Mouse (Mus musculus) liver, adult 2 months (tissue): ENCODE measurements around the gene Sele. TPM values are rescaled to one million over a fixed set of nuclear protein-coding genes. Genes with fewer than 3 reads are reported as not detected.

Experiments used
- DNase-seq: peaks from one replicate; pipeline ENCODE4 v3.0.0-alpha.2; 2011; ENCODE audit warnings: low read depth, low spot score; ENCODE audit errors: extremely low read depth
- H3K27ac ChIP-seq: fragments of 200-500 bp; replicated peaks from 2 replicates; pipeline ENCODE4 v1.5.1; 2012; ENCODE audit warnings: low read depth, mild to moderate bottlenecking, control low read depth, inconsistent platforms, low read length; ENCODE audit not compliant: insufficient read depth
- H3K27me3 ChIP-seq: fragments of 200-500 bp; 2 replicates; pipeline ENCODE4 v1.6.1; 2012; ENCODE audit warnings: mild to moderate bottlenecking, moderate library complexity, low read length, inconsistent platforms; ENCODE audit not compliant: control insufficient read depth, insufficient read depth
- H3K36me3 ChIP-seq: fragments of 200-500 bp; 2 replicates; pipeline ENCODE4 v1.6.1; 2012; ENCODE audit warnings: low read length, inconsistent platforms; ENCODE audit not compliant: control insufficient read depth, insufficient read depth
- H3K4me1 ChIP-seq: fragments of 200-500 bp; 2 replicates; pipeline ENCODE4 v1.6.1; 2011; ENCODE audit warnings: low read length; ENCODE audit not compliant: control insufficient read depth, insufficient read depth
- H3K4me3 ChIP-seq: fragments of 200-500 bp; 2 replicates; pipeline ENCODE4 v1.5.1; 2011; ENCODE audit warnings: low read depth, mild to moderate bottlenecking, control low read depth, low read length, moderate library complexity; ENCODE audit not compliant: insufficient read depth
- H3K79me2 ChIP-seq: fragments of 200-500 bp; 2 replicates; pipeline ENCODE4 v1.6.1; 2012; ENCODE audit warnings: inconsistent platforms, mild to moderate bottlenecking, low read length, moderate library complexity; ENCODE audit not compliant: control insufficient read depth, insufficient read depth
- H3K9ac ChIP-seq: fragments of 200-500 bp; 2 replicates; pipeline ENCODE4 v1.6.1; 2012; ENCODE audit warnings: low read depth, mild to moderate bottlenecking, control low read depth, inconsistent platforms, low read length
- CTCF ChIP-seq: fragments of 200-500 bp; IDR thresholded peaks from 2 replicates; pipeline ENCODE4 v1.5.1; 2011; ENCODE audit warnings: low read depth, low read length, control low read depth
- POLR2A ChIP-seq: fragments of 200-500 bp; IDR thresholded peaks from 2 replicates; pipeline ENCODE4 v1.6.1; 2011; ENCODE audit warnings: low read length, control low read depth; ENCODE audit not compliant: insufficient read depth; ENCODE audit errors: extremely low read depth
- WGBS: fragments of 180-500 bp; shearing (Covaris S2); methylation state at CpG from one replicate; pipeline ENCODE4 v1.1.7; 2018; 5-methylcytosine and 5-hydroxymethylcytosine counted together
- polyA plus RNA-seq: library from polyadenylated mRNA; depleted of rRNA; stranded (reverse); fragments of >200 nt; gene quantifications from 2 replicates; pipeline ENCODE4 v1.2.3, GENCODE M21; 2012
- total RNA-seq: library from RNA; depleted of rRNA; stranded (reverse); fragments of >200 nt; gene quantifications from 2 replicates; pipeline ENCODE4 v1.2.3, GENCODE M21; 2014

Sele gene
- total and polyA plus RNA-seq, 2 experiments = 0.05 TPM; not detected in 1

- Histone ChIP-seq H3K4me1 (no peaks in the 10 kb centered on the region), H3K79me2 (no peaks in the 10 kb centered on the region), H3K36me3 (no peaks in the 10 kb centered on the region), H3K27ac (no peak overlapping the region), H3K4me3 (no peak overlapping the region), H3K27me3 (no peaks in the 10 kb centered on the region), H3K9ac (no peak overlapping the region)
- TF ChIP-seq CTCF (no peak), POLR2A (no peak)
- no peak for DNase-seq
- WGBS = 77% methylated on average over 4 of the region's 4 CpGs
Observed at GRCm38 (mm10) chr1:164078323-164078741, 30.3 kb downstream of the Sele start.

- 79% methylated on average over 11 of the region's 11 CpGs for WGBS
- TF ChIP-seq POLR2A (no peak), CTCF (no peak)
Observed at GRCm38 (mm10) chr1:164079091-164079490, 31.1 kb downstream of the Sele start.

DNA sequence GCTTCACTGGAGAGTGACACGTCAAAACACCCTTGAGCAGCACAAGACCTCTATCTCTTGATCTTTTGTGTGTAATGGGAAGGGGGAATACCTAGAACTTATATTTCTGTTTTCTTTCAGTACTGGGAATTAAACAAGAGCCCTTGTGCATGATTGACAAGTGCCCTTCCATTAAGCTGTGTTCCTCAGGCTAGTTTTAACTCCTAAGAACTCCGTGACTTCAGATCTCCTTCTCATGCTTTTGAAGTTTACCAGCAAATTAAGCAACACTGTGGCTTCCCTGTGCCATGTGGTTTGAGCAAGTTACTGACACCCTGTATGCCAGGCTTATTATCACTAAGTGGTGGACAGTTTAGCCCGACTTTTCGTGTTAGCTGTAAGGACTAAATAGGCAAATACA lies 35.0 kb downstream of the Sele start:
- WGBS = 91% methylated on average over 4 of the region's 4 CpGs
- Histone ChIP-seq H3K4me1 (no peaks in the 10 kb centered on the region), H3K4me3 (no peak overlapping the region), H3K79me2 (no peaks in the 10 kb centered on the region), H3K36me3 (no peaks in the 10 kb centered on the region), H3K9ac (no peak overlapping the region), H3K27ac (no peak overlapping the region), H3K27me3 (no peaks in the 10 kb centered on the region)
- no peak for DNase-seq
- TF ChIP-seq POLR2A (no peak), CTCF (no peak)

More at GRCm38 (mm10) chr1:164079091-164079490, 31.1 kb downstream of the Sele start:
- Histone ChIP-seq H3K4me1 (no peaks in the 10 kb centered on the region), H3K27me3 (no peaks in the 10 kb centered on the region), H3K4me3 (no peak overlapping the region), H3K79me2 (no peaks in the 10 kb centered on the region), H3K27ac (no peak overlapping the region), H3K36me3 (no peaks in the 10 kb centered on the region), H3K9ac (no peak overlapping the region)
- DNase-seq = no peak

DNA sequence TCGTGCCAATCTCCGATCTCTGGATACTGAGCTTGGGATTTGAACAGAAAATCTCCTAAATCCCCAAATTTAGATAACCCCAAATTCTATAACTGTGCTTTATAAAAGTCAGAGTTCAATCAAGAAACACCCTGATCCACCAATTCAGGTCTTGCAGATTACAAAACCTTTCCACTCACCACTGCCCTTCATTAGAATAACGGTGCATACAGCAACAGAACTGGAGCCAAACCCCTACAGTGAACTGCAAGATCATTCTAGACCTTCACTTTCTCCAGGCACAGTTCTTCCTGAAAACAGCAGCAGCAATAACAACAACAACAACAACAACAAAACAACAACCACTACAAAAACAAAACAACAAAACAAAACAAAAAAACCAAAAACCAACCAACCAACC lies 38.8 kb downstream of the Sele start:
- H3K36me3 ChIP-seq = no peaks in the 10 kb centered on the region
- WGBS = 75% methylated on average over 3 of the region's 3 CpGs
- no peak overlapping the region for H3K9ac ChIP-seq
- TF ChIP-seq CTCF = no peak
- no peak for TF ChIP-seq POLR2A
- DNase-seq = no peak
- no peaks in the 10 kb centered on the region for H3K4me1 ChIP-seq
- no peak overlapping the region for H3K4me3 ChIP-seq
- H3K79me2 ChIP-seq = no peaks in the 10 kb centered on the region
- no peaks in the 10 kb centered on the region for H3K27me3 ChIP-seq
- no peak overlapping the region for H3K27ac ChIP-seq

- Histone ChIP-seq H3K4me1 (no peaks in the 10 kb centered on the region), H3K4me3 (no peak overlapping the region), H3K79me2 (no peaks in the 10 kb centered on the region), H3K36me3 (no peaks in the 10 kb centered on the region), H3K27ac (no peak overlapping the region), H3K27me3 (no peaks in the 10 kb centered on the region), H3K9ac (no peak overlapping the region)
- no peak for TF ChIP-seq POLR2A
- TF ChIP-seq CTCF = no peak
- 82% methylated on average over 5 of the region's 5 CpGs for WGBS
- no peak for DNase-seq
Observed at GRCm38 (mm10) chr1:164087872-164088271, 39.8 kb downstream of the Sele start.

DNA sequence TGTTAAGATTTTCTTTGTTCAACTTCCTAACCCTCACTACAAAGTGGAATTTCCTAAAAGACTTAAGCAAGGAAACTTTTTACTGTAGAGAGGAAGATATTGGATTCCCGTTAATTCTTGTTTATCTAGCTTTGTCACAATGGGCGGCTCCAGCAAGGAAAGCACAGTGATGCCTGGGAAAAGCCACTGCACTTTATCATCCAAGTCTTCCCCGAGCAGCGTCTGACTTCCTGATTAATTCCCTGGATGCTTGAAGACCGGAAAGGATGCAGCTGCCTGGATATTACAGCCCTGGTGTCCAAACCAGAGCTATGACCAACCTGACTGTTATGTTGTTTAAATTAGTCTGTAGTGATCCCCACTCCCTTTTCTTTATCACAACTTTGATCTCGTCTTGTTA lies 48.7 kb downstream of the Sele start:
- H3K4me3 ChIP-seq = no peak overlapping the region
- H3K4me1 ChIP-seq = no peaks in the 10 kb centered on the region
- H3K79me2 ChIP-seq = no peaks in the 10 kb centered on the region
- H3K9ac ChIP-seq = no peak overlapping the region
- DNase-seq = no peak
- no peaks in the 10 kb centered on the region for H3K27me3 ChIP-seq
- TF ChIP-seq CTCF (no peak), POLR2A (no peak)
- 60% methylated on average over 6 of the region's 6 CpGs for WGBS
- no peaks in the 10 kb centered on the region for H3K36me3 ChIP-seq
- H3K27ac ChIP-seq = no peak overlapping the region
